Mouse (Mus musculus) gonadal fat pad, adult 2 months (tissue): Measurements from ENCODE around the gene Tbc1d14. TPM values are rescaled to one million over a fixed set of nuclear protein-coding genes. Genes with fewer than 3 reads are reported as not detected.

Experiments
- DNase-seq: peaks from one replicate; pipeline ENCODE4 v3.0.0-alpha.2; 2012; ENCODE audit warnings: low read depth
- polyA plus RNA-seq: library from polyadenylated mRNA; depleted of rRNA; stranded (reverse); fragments of >200 nt; gene quantifications from 2 replicates; pipeline ENCODE4 v1.2.3, GENCODE M21; 2012; rRNA removed

Tbc1d14 gene
- polyA plus RNA-seq, 1 experiment = 55.6 TPM

GRCm38 (mm10) chr5:36462810-36463209 is 130.3 kb downstream of the Tbc1d14 start:
- DNase-seq = no peak

GRCm38 (mm10) chr5:36461231-36461630 is 131.8 kb downstream of the Tbc1d14 start:
- DNase-seq = no peak

GRCm38 (mm10) chr5:36460712-36461111 is 132.4 kb downstream of the Tbc1d14 start:
- DNase-seq = no peak

GRCm38 (mm10) chr5:36458926-36459325 is 134.2 kb downstream of the Tbc1d14 start:
- DNase-seq = no peak

- no peak for DNase-seq
Observed at GRCm38 (mm10) chr5:36457706-36458105, 135.4 kb downstream of the Tbc1d14 start.

- no peak for DNase-seq
Observed at GRCm38 (mm10) chr5:36452821-36453220, 140.3 kb downstream of the Tbc1d14 start.

GRCm38 (mm10) chr5:36451872-36452389 is 141.1 kb downstream of the Tbc1d14 start:
- DNase-seq = no peak

GRCm38 (mm10) chr5:36451119-36451518 is 142.0 kb downstream of the Tbc1d14 start:
- DNase-seq = no peak

- no peak for DNase-seq
Observed at GRCm38 (mm10) chr5:36449710-36450358, 143.2 kb downstream of the Tbc1d14 start.

- no peak for DNase-seq
Observed at GRCm38 (mm10) chr5:36447872-36448271, 145.2 kb downstream of the Tbc1d14 start.

- no peak for DNase-seq
Observed at GRCm38 (mm10) chr5:36446166-36446890, 146.7 kb downstream of the Tbc1d14 start.

GRCm38 (mm10) chr5:36445028-36445427 is 148.0 kb downstream of the Tbc1d14 start:
- peak; percentile 63 for DNase-seq

- no peak for DNase-seq
Observed at GRCm38 (mm10) chr5:36444611-36445010, 148.5 kb downstream of the Tbc1d14 start.

GRCm38 (mm10) chr5:36440741-36441140 is 152.3 kb downstream of the Tbc1d14 start:
- no peak for DNase-seq

Other genes starting within 250 kb of the Tbc1d14 start
- 11.5 and 16.8 TPM in 2 replicates for gene Sorcs2, start 195.1 kb downstream of the Tbc1d14 start, polyA plus RNA-seq
- gene Grpel1, start 128.3 kb downstream of the Tbc1d14 start, polyA plus RNA-seq = 17.8 and 21.3 TPM in 2 replicates
- 17.3 and 17.5 TPM in 2 replicates for gene Tada2b, start 109.0 kb downstream of the Tbc1d14 start, polyA plus RNA-seq
- gene Ccdc96, start 108.7 kb downstream of the Tbc1d14 start, polyA plus RNA-seq = 0.16 and 0.81 TPM in 2 replicates
- gene D5Ertd579e, start 102.7 kb upstream of the Tbc1d14 start, polyA plus RNA-seq = 34.1 and 45.9 TPM in 2 replicates
- gene Bloc1s4, start 155.4 kb upstream of the Tbc1d14 start, polyA plus RNA-seq = 21.7 and 24.5 TPM in 2 replicates
- 102 and 163 TPM in 2 replicates for gene Mrfap1, start 203.5 kb upstream of the Tbc1d14 start, polyA plus RNA-seq
- 57.1 and 66.0 TPM in 2 replicates for gene Man2b2, start 237.4 kb upstream of the Tbc1d14 start, polyA plus RNA-seq